Mouse (Mus musculus): ENCODE measurements around the gene Ccdc148. TPM values are rescaled to one million over a fixed set of nuclear protein-coding genes. Genes with fewer than 3 reads are reported as not detected.

Ccdc148 gene
- polyA plus RNA-seq, 1 experiment from 2014 or later = 0.75 TPM

DNA sequence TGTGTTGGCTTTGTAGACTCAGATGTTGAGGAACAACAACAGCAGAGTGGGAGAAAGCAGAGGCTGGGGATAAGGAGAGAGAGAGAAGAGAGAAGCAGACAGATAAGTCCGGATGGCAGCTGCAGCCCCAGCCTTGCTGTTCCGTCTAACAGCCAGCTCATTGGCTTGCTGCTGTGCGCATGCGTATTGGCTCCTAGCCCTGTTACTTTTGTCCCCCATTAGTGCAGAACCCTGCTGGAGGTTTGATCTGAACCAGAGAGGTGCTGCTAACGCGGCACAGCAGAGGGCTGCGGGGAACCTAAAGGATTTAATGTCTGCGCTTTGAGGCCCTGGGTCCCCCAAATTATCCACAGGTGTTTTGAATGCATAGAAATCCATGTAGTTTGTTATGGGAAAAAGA is 373.8 kb downstream of the Ccdc148 start:
- no peaks in the 10 kb centered on the region for H3K27me3 ChIP-seq (ENCODE audit: insufficient read depth, low read length)
- WGBS (ENCODE audit: insufficient replicate concordance) = 68% methylated on average over 8 of the region's 8 CpGs
- H3K9ac ChIP-seq (replicated peaks) = no peak overlapping the region
- H3K4me2 ChIP-seq (ENCODE audit: low read depth, low read length) = no peak overlapping the region
- no peaks in the 10 kb centered on the region for H3K36me3 ChIP-seq (replicated peaks; ENCODE audit: insufficient read depth, low read length)
- TF ChIP-seq CTCF (IDR thresholded peaks at IDR 0.05; ENCODE audit: low read depth) (no peak), EP300 (IDR thresholded peaks at IDR 0.05; ENCODE audit: low read depth) (no peak)
- no peaks in the 10 kb centered on the region for H3K9me3 ChIP-seq (ENCODE audit: low read length)
- no peaks in the 10 kb centered on the region for H3K4me1 ChIP-seq (ENCODE audit: insufficient read depth)
- DNase-seq = no peak
- ATAC-seq = 0 out of 2 replicates have a peak, but pooled peaks have one; percentile 1
- no peak overlapping the region for H3K27ac ChIP-seq (ENCODE audit: low read depth)
- no peak overlapping the region for H3K4me3 ChIP-seq (ENCODE audit: low read depth, low read length)

DNA sequence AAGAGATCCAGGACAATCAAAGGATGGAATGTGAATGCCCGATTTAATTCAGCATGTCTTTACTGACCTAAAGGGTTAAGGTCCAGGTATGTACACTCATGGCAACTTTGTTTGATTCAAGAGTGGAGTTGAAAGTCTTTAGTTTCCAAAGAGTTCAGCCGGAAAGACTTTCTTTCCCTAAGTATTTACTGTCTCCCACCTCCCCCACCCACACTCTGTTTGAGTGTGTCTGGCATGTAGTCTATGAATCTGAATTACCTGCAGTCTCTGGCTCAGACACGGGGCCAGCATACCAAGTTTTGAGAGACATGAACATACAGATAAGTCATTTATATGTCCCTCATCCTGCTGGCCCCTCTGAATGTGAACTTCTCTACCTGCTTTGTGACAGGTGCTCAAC is 374.3 kb downstream of the Ccdc148 start:
- Histone ChIP-seq H3K4me3 (ENCODE audit: low read depth, low read length) (no peak overlapping the region), H3K4me1 (ENCODE audit: insufficient read depth) (no peaks in the 10 kb centered on the region), H3K9me3 (ENCODE audit: low read length) (no peaks in the 10 kb centered on the region), H3K9ac (replicated peaks) (no peak overlapping the region), H3K27me3 (ENCODE audit: insufficient read depth, low read length) (no peaks in the 10 kb centered on the region), H3K36me3 (replicated peaks; ENCODE audit: insufficient read depth, low read length) (no peaks in the 10 kb centered on the region), H3K27ac (ENCODE audit: low read depth) (no peak overlapping the region), H3K4me2 (ENCODE audit: low read depth, low read length) (no peak overlapping the region)
- peak; percentile 4; the same call in 1 of the 2 replicates for ATAC-seq
- DNase-seq = no peak
- TF ChIP-seq EP300 (IDR thresholded peaks at IDR 0.05; ENCODE audit: low read depth) (no peak), CTCF (IDR thresholded peaks at IDR 0.05; ENCODE audit: low read depth) (no peak)
- WGBS (ENCODE audit: insufficient replicate concordance) = 68% methylated on average over 3 of the region's 3 CpGs

- no peak overlapping the region for H3K4me2 ChIP-seq (ENCODE audit: low read depth, low read length)
- H3K36me3 ChIP-seq (replicated peaks; ENCODE audit: insufficient read depth, low read length) = no peaks in the 10 kb centered on the region
- H3K4me3 ChIP-seq (ENCODE audit: low read depth, low read length) = no peak overlapping the region
- H3K27ac ChIP-seq (ENCODE audit: low read depth) = no peak overlapping the region
- 69% methylated on average over 1 of the region's 1 CpGs for WGBS (ENCODE audit: insufficient replicate concordance)
- no peak overlapping the region for H3K9ac ChIP-seq (replicated peaks)
- H3K9me3 ChIP-seq (ENCODE audit: low read length) = no peaks in the 10 kb centered on the region
- H3K4me1 ChIP-seq (ENCODE audit: insufficient read depth) = no peaks in the 10 kb centered on the region
- DNase-seq (no peak), ATAC-seq (no peak)
- H3K27me3 ChIP-seq (ENCODE audit: insufficient read depth, low read length) = no peaks in the 10 kb centered on the region
- no peak for TF ChIP-seq EP300 (IDR thresholded peaks at IDR 0.05; ENCODE audit: low read depth)
- TF ChIP-seq CTCF (IDR thresholded peaks at IDR 0.05; ENCODE audit: low read depth) = no peak
Measured at GRCm38 (mm10) chr2:58783526-58783925, 377.0 kb downstream of the Ccdc148 start.

- no peaks in the 10 kb centered on the region for H3K27me3 ChIP-seq (ENCODE audit: insufficient read depth, low read length)
- no peak overlapping the region for H3K4me3 ChIP-seq (ENCODE audit: low read depth, low read length)
- H3K9ac ChIP-seq (replicated peaks) = no peak overlapping the region
- H3K4me2 ChIP-seq (ENCODE audit: low read depth, low read length) = no peak overlapping the region
- H3K4me1 ChIP-seq (ENCODE audit: insufficient read depth) = no peaks in the 10 kb centered on the region
- no peak for DNase-seq
- no peak overlapping the region for H3K27ac ChIP-seq (ENCODE audit: low read depth)
- 68% methylated on average over 3 of the region's 3 CpGs for WGBS (ENCODE audit: insufficient replicate concordance)
- peak; percentile 4; the same call in 1 of the 2 replicates for ATAC-seq
- H3K36me3 ChIP-seq (replicated peaks; ENCODE audit: insufficient read depth, low read length) = no peaks in the 10 kb centered on the region
- no peak for TF ChIP-seq CTCF (IDR thresholded peaks at IDR 0.05; ENCODE audit: low read depth)
- no peak for TF ChIP-seq EP300 (IDR thresholded peaks at IDR 0.05; ENCODE audit: low read depth)
- no peaks in the 10 kb centered on the region for H3K9me3 ChIP-seq (ENCODE audit: low read length)
Measured at GRCm38 (mm10) chr2:58778986-58779495, 381.4 kb downstream of the Ccdc148 start.

DNA sequence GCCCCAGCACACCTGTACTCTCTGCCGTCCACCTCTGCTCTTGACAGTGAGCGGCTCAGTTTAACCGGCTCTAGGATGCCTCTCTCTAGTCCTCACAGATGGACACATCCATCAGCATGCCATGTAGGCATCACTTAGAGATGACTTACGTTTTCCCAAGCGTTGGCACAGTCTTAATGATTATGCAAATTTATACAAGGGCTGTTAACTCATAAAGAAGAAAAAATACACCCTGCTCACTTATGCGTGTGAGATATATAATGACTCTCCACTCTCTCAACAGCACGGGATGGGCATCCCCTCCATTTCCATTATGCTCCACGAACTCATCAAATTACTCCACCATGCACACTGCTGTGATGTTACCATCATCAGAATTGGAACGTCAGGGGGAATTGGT is 386.6 kb downstream of the Ccdc148 start:
- Histone ChIP-seq H3K4me2 (ENCODE audit: low read depth, low read length) (no peak overlapping the region), H3K9ac (replicated peaks) (no peak overlapping the region), H3K36me3 (replicated peaks; ENCODE audit: insufficient read depth, low read length) (peaks cover 3% of the 10 kb centered on the region), H3K27ac (ENCODE audit: low read depth) (no peak overlapping the region), H3K4me3 (ENCODE audit: low read depth, low read length) (no peak overlapping the region), H3K4me1 (ENCODE audit: insufficient read depth) (no peaks in the 10 kb centered on the region), H3K9me3 (ENCODE audit: low read length) (no peaks in the 10 kb centered on the region), H3K27me3 (ENCODE audit: insufficient read depth, low read length) (no peaks in the 10 kb centered on the region)
- TF ChIP-seq CTCF (IDR thresholded peaks at IDR 0.05; ENCODE audit: low read depth) = no peak
- TF ChIP-seq EP300 (IDR thresholded peaks at IDR 0.05; ENCODE audit: low read depth) = no peak
- DNase-seq = no peak
- 84% methylated on average over 9 of the region's 9 CpGs for WGBS (ENCODE audit: insufficient replicate concordance)
- no peak for ATAC-seq

Other genes with a start within 250 kb of the Ccdc148 start
- gene Pkp4, start 167 bp upstream of the Ccdc148 start, polyA plus RNA-seq (2015; fragmentation: Nextera tagmentation; extraction: Ambion mirVana) = 6.8 and 7.7 TPM in 2 replicates

Data from liver, postnatal 0 days (tissue).